In genomic region chr2:43968581-43968980, GRCm38 (mm10) we compare ENCODE assay signal across 11 mouse cellular contexts.
DNase-seq lines count a peak whose midpoint lies in the region; TF ChIP-seq lines count a peak whose summit lies in the region.
"Had no signal": no experiment of that assay in that cellular context is flagged by ENCODE, and none has a peak within 500 bp of the region (broad histone marks: within the 10 kb centered on the region; RNA-seq: fewer than 3 reads in every experiment).

No protein-coding gene starts in this region.

- intact Hi-C loops in heart, postnatal 10 days (cut with DNase I) = no loop called here
- intact Hi-C loops in gastrocnemius, adult 2 months (cut with DNase I) = no loop called here

- no peak overlapping the region for H3K27ac ChIP-seq in heart, embryonic 10.5 days
- no peak overlapping the region for H3K27ac ChIP-seq in gastrocnemius, adult 2 months
- H3K27ac ChIP-seq in forebrain, embryonic 10.5 days = no peak overlapping the region
- H3K27ac ChIP-seq: embryonic facial prominence, embryonic 12.5 days; hindbrain, embryonic 10.5 days; limb, embryonic 10.5 days; stomach, embryonic 15.5 days had no signal

- H3K9me3 ChIP-seq in heart, embryonic 10.5 days = no peaks in the 10 kb centered on the region
- H3K9me3 ChIP-seq in forebrain, embryonic 10.5 days = no peaks in the 10 kb centered on the region
- H3K9me3 ChIP-seq: embryonic facial prominence, embryonic 12.5 days; hindbrain, embryonic 10.5 days; limb, embryonic 10.5 days; stomach, embryonic 15.5 days had no signal

- H3K36me3 ChIP-seq in heart, embryonic 10.5 days = no peaks in the 10 kb centered on the region
- no peaks in the 10 kb centered on the region for H3K36me3 ChIP-seq in forebrain, embryonic 10.5 days (replicated peaks)
- H3K36me3 ChIP-seq: embryonic facial prominence, embryonic 12.5 days; hindbrain, embryonic 10.5 days; limb, embryonic 10.5 days; stomach, embryonic 15.5 days had no signal

- no peak for TF ChIP-seq CTCF in gastrocnemius, adult 2 months (IDR thresholded peaks at IDR 0.05)

- peak; percentile 4 to 9 for DNase-seq in heart, postnatal 10 days
- DNase-seq in heart, embryonic 10.5 days (ENCODE audit: low spot score) = no peak
- DNase-seq in ovary, adult 18-20 months (ENCODE audit: low spot score) = peak; percentile 15
- DNase-seq in ovary, postnatal 10 days (ENCODE audit: low spot score) = no peak
- peak; percentile 31 for DNase-seq in gastrocnemius, adult 2 months
- DNase-seq in testis, postnatal 10 days (ENCODE audit: low spot score) = peak; percentile 62
- no peak for DNase-seq in forebrain, embryonic 10.5 days (ENCODE audit: extremely low spot score, low spot score)

- no peaks in the 10 kb centered on the region for H3K4me1 ChIP-seq in heart, embryonic 10.5 days
- H3K4me1 ChIP-seq in forebrain, embryonic 10.5 days = no peaks in the 10 kb centered on the region
- H3K4me1 ChIP-seq: embryonic facial prominence, embryonic 12.5 days; hindbrain, embryonic 10.5 days; limb, embryonic 10.5 days; stomach, embryonic 15.5 days had no signal

- WGBS in heart, embryonic 10.5 days = 67% methylated on average over 4 of the region's 4 CpGs
- 82% methylated on average over 4 of the region's 4 CpGs for WGBS in forebrain, embryonic 10.5 days

- H3K4me3 ChIP-seq in heart, embryonic 10.5 days = no peak overlapping the region
- no peak overlapping the region for H3K4me3 ChIP-seq in gastrocnemius, adult 2 months
- no peak overlapping the region for H3K4me3 ChIP-seq in forebrain, embryonic 10.5 days
- H3K4me3 ChIP-seq: embryonic facial prominence, embryonic 12.5 days; hindbrain, embryonic 10.5 days; limb, embryonic 10.5 days; stomach, embryonic 15.5 days had no signal

- no peaks in the 10 kb centered on the region for H3K27me3 ChIP-seq in heart, embryonic 10.5 days (ENCODE audit: insufficient read depth, poor library complexity, severe bottlenecking)
- H3K27me3 ChIP-seq in forebrain, embryonic 10.5 days (ENCODE audit: poor library complexity, severe bottlenecking) = no peaks in the 10 kb centered on the region
- H3K27me3 ChIP-seq: embryonic facial prominence, embryonic 12.5 days; stomach, embryonic 15.5 days had no signal

Comparison
In these comparisons a context has a peak if more than half of its experiments do, and no peak if none do; other contexts are left out.
1. DNase-seq: peak in heart, postnatal 10 days (2 of 2), ovary, adult 18-20 months (single experiment), gastrocnemius, adult 2 months (single experiment) and testis, postnatal 10 days (single experiment); none in heart, embryonic 10.5 days (single experiment), ovary, postnatal 10 days (single experiment) and forebrain, embryonic 10.5 days (single experiment).